Mouse (Mus musculus): ENCODE data around the gene Crnkl1.

Gene Crnkl1

GRCm38 (mm10) chr2:145934339-145935231, at the start of gene Crnkl1, which contains the start of gene Cfap61:
Gene Crnkl1 (minus strand): TSS chr2:145935014.
Gene Cfap61 (plus strand): TSS chr2:145934784.
- DNase-seq (ENCODE audit: low spot score in 2 of 2), result peak; percentile 95 to 98

GRCm38 (mm10) chr2:145982317-145983045, 47.7 kb upstream of the Crnkl1 start:
- DNase-seq (ENCODE audit: low spot score in 2 of 2), result no peak

- no peak for DNase-seq (ENCODE audit: low spot score in 2 of 2)
These were observed 46.9 kb upstream of the Crnkl1 start for GRCm38 (mm10) chr2:145981699-145982112.

- no peak for DNase-seq (ENCODE audit: low spot score in 2 of 2)
These were observed 46.1 kb upstream of the Crnkl1 start for GRCm38 (mm10) chr2:145980881-145981280.

- no peak for DNase-seq (ENCODE audit: low spot score in 2 of 2)
These were observed 44.8 kb upstream of the Crnkl1 start for GRCm38 (mm10) chr2:145979616-145980015.

GRCm38 (mm10) chr2:145972571-145972970, 37.8 kb upstream of the Crnkl1 start:
- no peak for DNase-seq (ENCODE audit: low spot score in 2 of 2)

GRCm38 (mm10) chr2:145971237-145972010, 36.6 kb upstream of the Crnkl1 start:
- no peak for DNase-seq (ENCODE audit: low spot score in 2 of 2)

- no peak for DNase-seq (ENCODE audit: low spot score in 2 of 2)
These were observed 35.9 kb upstream of the Crnkl1 start for GRCm38 (mm10) chr2:145970751-145971150.

GRCm38 (mm10) chr2:145961861-145962260, 27.0 kb upstream of the Crnkl1 start:
- no peak for DNase-seq (ENCODE audit: low spot score in 2 of 2)

GRCm38 (mm10) chr2:145958551-145958950, 23.7 kb upstream of the Crnkl1 start:
- no peak for DNase-seq (ENCODE audit: low spot score in 2 of 2)

- DNase-seq (ENCODE audit: low spot score in 2 of 2), result no peak
These were observed 23.3 kb upstream of the Crnkl1 start for GRCm38 (mm10) chr2:145958097-145958496.

- peak in 1 of 2 experiments; percentile 15 for DNase-seq (ENCODE audit: low spot score in 2 of 2)
These were observed 22.6 kb upstream of the Crnkl1 start for GRCm38 (mm10) chr2:145957450-145957849.

GRCm38 (mm10) chr2:145956318-145956717, 21.5 kb upstream of the Crnkl1 start:
- no peak for DNase-seq (ENCODE audit: low spot score in 2 of 2)

GRCm38 (mm10) chr2:145955844-145956243, 21.0 kb upstream of the Crnkl1 start:
- no peak for DNase-seq (ENCODE audit: low spot score in 2 of 2)

GRCm38 (mm10) chr2:145952726-145953125, 17.9 kb upstream of the Crnkl1 start:
- no peak for DNase-seq (ENCODE audit: low spot score in 2 of 2)

GRCm38 (mm10) chr2:145950239-145950638, 15.4 kb upstream of the Crnkl1 start:
- no peak for DNase-seq (ENCODE audit: low spot score in 2 of 2)

GRCm38 (mm10) chr2:145949475-145950068, 14.8 kb upstream of the Crnkl1 start:
- DNase-seq (ENCODE audit: low spot score in 2 of 2), result no peak

- no peak for DNase-seq (ENCODE audit: low spot score in 2 of 2)
These were observed 13.7 kb upstream of the Crnkl1 start for GRCm38 (mm10) chr2:145948402-145948954.

GRCm38 (mm10) chr2:145944286-145944685, 9.5 kb upstream of the Crnkl1 start:
- DNase-seq (ENCODE audit: low spot score in 2 of 2), result peak; percentile 39 to 46

- no peak for DNase-seq (ENCODE audit: low spot score in 2 of 2)
These were observed 6.6 kb upstream of the Crnkl1 start for GRCm38 (mm10) chr2:145941403-145941802.

- no peak for DNase-seq (ENCODE audit: low spot score in 2 of 2)
These were observed 2.2 kb upstream of the Crnkl1 start for GRCm38 (mm10) chr2:145936975-145937374.

Data from right cerebral cortex, adult 2 months (tissue).